Mouse (Mus musculus): ENCODE data around the gene Gzf1. TPM values are rescaled to one million over a fixed set of nuclear protein-coding genes. Genes with fewer than 3 reads are reported as not detected.

Gzf1 gene
- 25.5 and 26.8 TPM in 2 replicates for polyA plus RNA-seq (2016; fragmentation: Nextera tagmentation; extraction: Ambion mirVana)

GRCm38 (mm10) chr2:148680775-148681291 lies at the start of gene Gzf1:
Gzf1 (plus strand) TSS chr2:148681023.
- Histone ChIP-seq H3K4me1 (replicated peaks) (peaks cover 34% of the 10 kb centered on the region), H3K9ac (replicated peaks) (peak within 1 kb of the TSS; percentile 76), H3K27ac (peak within 1 kb of the TSS; percentile 90), H3K36me3 (peaks cover 34% of the 10 kb centered on the region), H3K27me3 (no peaks in the 10 kb centered on the region), H3K4me3 (replicated peaks) (peak within 1 kb of the TSS; percentile 79), H3K4me2 (peak within 1 kb of the TSS; percentile 84), H3K9me3 (no peaks in the 10 kb centered on the region)
- under 1% methylated on average over 39 of the region's 39 CpGs for WGBS
- peak; percentile 95 for ATAC-seq (ENCODE audit: insufficient number of reproducible peaks, insufficient read depth, low FRiP score, low TSS enrichment, low read depth)

- Histone ChIP-seq H3K4me3 (replicated peaks) (no peak overlapping the region), H3K9me3 (no peaks in the 10 kb centered on the region), H3K4me2 (no peak overlapping the region), H3K9ac (replicated peaks) (no peak overlapping the region), H3K27me3 (no peaks in the 10 kb centered on the region), H3K36me3 (no peaks in the 10 kb centered on the region), H3K4me1 (replicated peaks) (no peaks in the 10 kb centered on the region), H3K27ac (no peak overlapping the region)
- no peak for ATAC-seq (ENCODE audit: insufficient number of reproducible peaks, insufficient read depth, low FRiP score, low TSS enrichment, low read depth)
- 92% methylated on average over 3 of the region's 3 CpGs for WGBS
Observed at GRCm38 (mm10) chr2:148631602-148632001, 49.2 kb upstream of the Gzf1 start.

- H3K9me3 ChIP-seq, result no peaks in the 10 kb centered on the region
- no peak overlapping the region for H3K4me3 ChIP-seq (replicated peaks)
- WGBS, result 87% methylated on average over 4 of the region's 4 CpGs
- no peak overlapping the region for H3K4me2 ChIP-seq
- no peaks in the 10 kb centered on the region for H3K27me3 ChIP-seq
- H3K4me1 ChIP-seq (replicated peaks), result no peaks in the 10 kb centered on the region
- H3K36me3 ChIP-seq, result no peaks in the 10 kb centered on the region
- no peak overlapping the region for H3K27ac ChIP-seq
- no peak overlapping the region for H3K9ac ChIP-seq (replicated peaks)
- ATAC-seq (ENCODE audit: insufficient number of reproducible peaks, insufficient read depth, low FRiP score, low TSS enrichment, low read depth), result no peak
Observed at GRCm38 (mm10) chr2:148634466-148634865, 46.4 kb upstream of the Gzf1 start.

- Histone ChIP-seq H3K36me3 (no peaks in the 10 kb centered on the region), H3K9me3 (no peaks in the 10 kb centered on the region), H3K9ac (replicated peaks) (no peak overlapping the region), H3K27ac (no peak overlapping the region), H3K4me2 (no peak overlapping the region), H3K4me3 (replicated peaks) (no peak overlapping the region), H3K27me3 (no peaks in the 10 kb centered on the region), H3K4me1 (replicated peaks) (no peaks in the 10 kb centered on the region)
- WGBS, result 32% methylated on average over 1 of the region's 1 CpGs
- no peak for ATAC-seq (ENCODE audit: insufficient number of reproducible peaks, insufficient read depth, low FRiP score, low TSS enrichment, low read depth)
Observed at GRCm38 (mm10) chr2:148642610-148643370, 38.0 kb upstream of the Gzf1 start.

- Histone ChIP-seq H3K36me3 (no peaks in the 10 kb centered on the region), H3K27me3 (no peaks in the 10 kb centered on the region), H3K27ac (no peak overlapping the region), H3K9ac (replicated peaks) (no peak overlapping the region), H3K4me2 (no peak overlapping the region), H3K9me3 (no peaks in the 10 kb centered on the region), H3K4me3 (replicated peaks) (no peak overlapping the region), H3K4me1 (replicated peaks) (no peaks in the 10 kb centered on the region)
- 86% methylated on average over 6 of the region's 6 CpGs for WGBS
- ATAC-seq (ENCODE audit: insufficient number of reproducible peaks, insufficient read depth, low FRiP score, low TSS enrichment, low read depth), result no peak
Observed at GRCm38 (mm10) chr2:148644421-148645000, 36.3 kb upstream of the Gzf1 start.

GRCm38 (mm10) chr2:148650587-148651357 lies 30.1 kb upstream of the Gzf1 start:
- no peak for ATAC-seq (ENCODE audit: insufficient number of reproducible peaks, insufficient read depth, low FRiP score, low TSS enrichment, low read depth)
- Histone ChIP-seq H3K27ac (no peak overlapping the region), H3K4me2 (no peak overlapping the region), H3K4me3 (replicated peaks) (no peak overlapping the region), H3K4me1 (replicated peaks) (no peaks in the 10 kb centered on the region), H3K9ac (replicated peaks) (no peak overlapping the region), H3K36me3 (no peaks in the 10 kb centered on the region), H3K27me3 (no peaks in the 10 kb centered on the region), H3K9me3 (no peaks in the 10 kb centered on the region; the same call in 1 of the 2 replicates)
- WGBS, result 63% methylated on average over 3 of the region's 3 CpGs

GRCm38 (mm10) chr2:148654961-148655360 lies 25.9 kb upstream of the Gzf1 start:
- Histone ChIP-seq H3K4me3 (replicated peaks) (no peak overlapping the region), H3K36me3 (no peaks in the 10 kb centered on the region), H3K9me3 (no peaks in the 10 kb centered on the region; the same call in 1 of the 2 replicates), H3K4me1 (replicated peaks) (no peaks in the 10 kb centered on the region), H3K27ac (no peak overlapping the region), H3K4me2 (no peak overlapping the region), H3K9ac (replicated peaks) (no peak overlapping the region), H3K27me3 (no peaks in the 10 kb centered on the region)
- 3% methylated on average over 3 of the region's 3 CpGs for WGBS
- ATAC-seq (ENCODE audit: insufficient number of reproducible peaks, insufficient read depth, low FRiP score, low TSS enrichment, low read depth), result no peak

- 95% methylated on average over 1 of the region's 1 CpGs for WGBS
- Histone ChIP-seq H3K9ac (replicated peaks) (no peak overlapping the region), H3K36me3 (no peaks in the 10 kb centered on the region), H3K9me3 (no peaks in the 10 kb centered on the region), H3K27ac (no peak overlapping the region), H3K27me3 (no peaks in the 10 kb centered on the region; the same call in 1 of the 2 replicates), H3K4me1 (replicated peaks) (no peaks in the 10 kb centered on the region), H3K4me2 (no peak overlapping the region), H3K4me3 (replicated peaks) (no peak overlapping the region)
- ATAC-seq (ENCODE audit: insufficient number of reproducible peaks, insufficient read depth, low FRiP score, low TSS enrichment, low read depth), result no peak
Observed at GRCm38 (mm10) chr2:148663458-148663857, 17.4 kb upstream of the Gzf1 start.

- no peaks in the 10 kb centered on the region; the same call in 1 of the 2 replicates for H3K27me3 ChIP-seq
- H3K36me3 ChIP-seq, result peaks cover 24% of the 10 kb centered on the region
- H3K27ac ChIP-seq, result peak within 1 kb of the TSS; percentile 70; the same call in 1 of the 2 replicates
- H3K9me3 ChIP-seq, result no peaks in the 10 kb centered on the region
- peaks cover 15% of the 10 kb centered on the region for H3K4me1 ChIP-seq (replicated peaks)
- H3K4me3 ChIP-seq (replicated peaks), result peak within 1 kb of the TSS; percentile 76
- peak within 1 kb of the TSS; percentile 82 for H3K4me2 ChIP-seq
- 1% methylated on average over 58 of the region's 58 CpGs for WGBS
- ATAC-seq (ENCODE audit: insufficient number of reproducible peaks, insufficient read depth, low FRiP score, low TSS enrichment, low read depth), result peak; percentile 100
- peak within 1 kb of the TSS; percentile 78 for H3K9ac ChIP-seq (replicated peaks)
Observed at GRCm38 (mm10) chr2:148672199-148673096, 8.4 kb upstream of the Gzf1 start, which contains the start of gene Nxt1. Nxt1 (plus strand) TSS chr2:148672601.

- Histone ChIP-seq H3K27me3 (no peaks in the 10 kb centered on the region), H3K36me3 (peaks cover 24% of the 10 kb centered on the region), H3K9ac (replicated peaks) (peak overlapping the region; percentile 64), H3K4me1 (replicated peaks) (peaks cover 45% of the 10 kb centered on the region), H3K4me3 (replicated peaks) (peak overlapping the region; percentile 42), H3K4me2 (peak overlapping the region; percentile 57), H3K9me3 (no peaks in the 10 kb centered on the region), H3K27ac (peak overlapping the region; percentile 72)
- 0 out of 2 replicates have a peak, but pooled peaks have one; percentile 7 for ATAC-seq (ENCODE audit: insufficient number of reproducible peaks, insufficient read depth, low FRiP score, low TSS enrichment, low read depth)
- WGBS, result 4% methylated on average over 26 of the region's 26 CpGs
Observed at GRCm38 (mm10) chr2:148677801-148678200, 3.0 kb upstream of the Gzf1 start.
